Mouse (Mus musculus) intestine, embryonic 14.5 days (tissue): Measurements from ENCODE around the gene Nhsl1. TPM values are rescaled to one million over a fixed set of nuclear protein-coding genes. Genes with fewer than 3 reads are reported as not detected.
A peak's percentile ranks its signal among the peaks of the same experiment; 100 is the strongest.

Source experiments
- ATAC-seq: fragments of 200-750 bp; cut with Nextera tagmentation; replicated peaks from 2 replicates; pipeline ENCODE4 v1.8.0; 2017; ENCODE audit warnings: low read depth, moderate number of reproducible peaks, moderate TSS enrichment, moderate library complexity; ENCODE audit not compliant: low FRiP score, low TSS enrichment
- DNase-seq: peaks from one replicate; pipeline ENCODE4 v3.0.0-alpha.2; 2018; ENCODE audit warnings: low spot score
- H3K27ac ChIP-seq: fragments of 300-500 bp; sonication (generic); 2 replicates; pipeline ENCODE4 v1.5.1; 2014; ENCODE audit warnings: low read depth, mild to moderate bottlenecking, control low read depth
- H3K27me3 ChIP-seq: fragments of 300-500 bp; sonication (generic); replicated peaks from 2 replicates; pipeline ENCODE4 v1.6.1; 2014; ENCODE audit warnings: low read length, control low read depth; ENCODE audit not compliant: control insufficient read depth, insufficient read depth
- H3K36me3 ChIP-seq: fragments of 300-500 bp; sonication (generic); 2 replicates; pipeline ENCODE4 v1.6.1; 2014; ENCODE audit warnings: low read length, control low read depth; ENCODE audit not compliant: control insufficient read depth, insufficient read depth
- H3K4me1 ChIP-seq: fragments of 300-500 bp; sonication (generic); replicated peaks from 2 replicates; pipeline ENCODE4 v1.6.1; 2014; ENCODE audit warnings: low read length, control low read depth, mixed read lengths; ENCODE audit not compliant: control insufficient read depth, insufficient read depth
- H3K4me2 ChIP-seq: fragments of 300-500 bp; sonication (generic); 2 replicates; pipeline ENCODE4 v1.6.1; 2014; ENCODE audit warnings: low read length
- H3K4me3 ChIP-seq: fragments of 300-500 bp; sonication (generic); 2 replicates; pipeline ENCODE4 v1.5.1; 2014; ENCODE audit warnings: low read depth, low read length, control low read depth, mixed read lengths
- H3K9ac ChIP-seq: fragments of 300-500 bp; sonication (generic); 2 replicates; pipeline ENCODE4 v1.6.1; 2014; ENCODE audit warnings: mild to moderate bottlenecking, low read length
- H3K9me3 ChIP-seq: fragments of 300-500 bp; sonication (generic); 2 replicates; pipeline ENCODE4 v1.6.1; 2016; ENCODE audit warnings: low read length, control low read depth; ENCODE audit not compliant: control insufficient read depth
- WGBS: fragments of 180-500 bp; shearing (Covaris S2); extraction: QIAGEN DNeasy Blood & Tissue Kit; methylation state at CpG from one replicate; pipeline ENCODE4 v1.1.7; 2014; 5-methylcytosine and 5-hydroxymethylcytosine counted together
- polyA plus RNA-seq: library from polyadenylated mRNA; unstranded; fragments of >200 nt; fragmentation: Nextera tagmentation; extraction: Ambion mirVana; gene quantifications from 2 replicates; pipeline ENCODE4 v1.2.1, GENCODE M21; 2014

Gene Nhsl1
- polyA plus RNA-seq, 1 experiment from 2014 or later, result 10.6 TPM

DNA sequence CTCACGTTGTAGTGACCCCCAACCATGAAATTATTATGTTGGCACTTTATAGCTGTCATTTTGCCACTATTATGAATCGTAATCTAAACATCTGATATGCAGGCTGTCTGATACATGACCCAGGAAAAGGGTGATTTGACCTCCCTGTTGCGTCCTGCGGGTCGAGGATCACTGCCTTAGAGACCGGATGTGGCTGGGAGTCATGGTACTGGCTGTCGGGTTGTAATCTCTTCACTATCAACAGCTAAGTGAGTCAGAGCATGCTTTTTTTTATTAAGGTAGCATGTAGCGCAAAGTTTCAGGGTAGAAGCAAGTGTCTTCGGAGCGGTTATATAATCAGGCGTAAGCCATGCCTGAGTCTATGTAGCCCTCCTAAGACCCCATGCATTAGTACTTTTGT is 97.2 kb downstream of the Nhsl1 start:
- Histone ChIP-seq H3K27ac (no peak overlapping the region), H3K9me3 (no peaks in the 10 kb centered on the region), H3K4me3 (no peak overlapping the region), H3K4me2 (no peak overlapping the region), H3K9ac (no peak overlapping the region), H3K27me3 (no peaks in the 10 kb centered on the region), H3K4me1 (no peaks in the 10 kb centered on the region), H3K36me3 (no peaks in the 10 kb centered on the region)
- 89% methylated on average over 11 of the region's 11 CpGs for WGBS
- ATAC-seq (no peak), DNase-seq (no peak)

DNA sequence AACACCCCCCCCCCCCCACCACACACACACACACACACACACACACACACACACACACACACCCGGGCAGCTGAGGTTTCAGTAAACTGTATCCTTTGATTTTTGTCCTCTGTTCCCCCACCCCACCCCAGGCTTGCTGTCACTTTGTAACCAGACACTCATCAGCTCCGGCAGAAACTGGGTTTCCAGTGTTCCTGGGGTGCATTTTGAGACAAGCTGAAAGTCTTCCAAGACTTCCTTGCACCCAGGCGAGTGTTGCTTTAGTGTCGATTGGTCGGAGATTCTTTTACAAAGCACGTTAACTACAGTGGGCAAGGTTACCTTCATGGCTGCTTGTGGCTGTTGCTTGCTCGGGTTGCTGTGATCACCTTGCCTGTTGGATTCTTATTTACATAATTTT is 99.4 kb downstream of the Nhsl1 start:
- no peaks in the 10 kb centered on the region for H3K36me3 ChIP-seq
- no peak overlapping the region for H3K4me2 ChIP-seq
- 38% methylated on average over 7 of the region's 7 CpGs for WGBS
- no peak overlapping the region for H3K4me3 ChIP-seq
- no peak for DNase-seq
- no peaks in the 10 kb centered on the region for H3K27me3 ChIP-seq
- no peaks in the 10 kb centered on the region for H3K9me3 ChIP-seq
- no peak for ATAC-seq
- H3K27ac ChIP-seq, result no peak overlapping the region
- H3K4me1 ChIP-seq, result no peaks in the 10 kb centered on the region
- no peak overlapping the region for H3K9ac ChIP-seq

DNA sequence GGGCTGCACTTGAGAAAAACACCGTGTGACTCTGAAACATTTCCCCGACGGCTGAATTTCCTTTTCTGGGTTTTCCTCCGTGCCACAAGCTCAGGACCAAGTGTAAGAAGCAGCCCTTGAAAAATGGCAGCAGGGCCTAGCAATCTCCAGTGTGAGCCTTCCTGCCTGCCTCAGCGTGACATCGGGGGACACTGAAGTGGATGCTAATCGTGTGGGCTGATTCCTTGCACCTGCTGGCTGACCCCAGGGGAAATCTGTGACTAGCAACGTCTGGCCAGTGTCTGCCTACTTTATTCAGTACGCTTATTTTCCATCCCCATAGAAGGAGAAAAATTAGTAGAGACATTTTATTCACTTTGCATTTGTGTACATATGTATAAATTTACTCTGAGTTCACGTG is 100.7 kb downstream of the Nhsl1 start:
- WGBS, result 63% methylated on average over 10 of the region's 10 CpGs
- ATAC-seq, result no peak
- Histone ChIP-seq H3K4me2 (no peak overlapping the region), H3K9me3 (no peaks in the 10 kb centered on the region), H3K27ac (no peak overlapping the region), H3K9ac (no peak overlapping the region), H3K4me1 (no peaks in the 10 kb centered on the region), H3K4me3 (no peak overlapping the region), H3K27me3 (no peaks in the 10 kb centered on the region), H3K36me3 (no peaks in the 10 kb centered on the region)
- DNase-seq, result no peak

DNA sequence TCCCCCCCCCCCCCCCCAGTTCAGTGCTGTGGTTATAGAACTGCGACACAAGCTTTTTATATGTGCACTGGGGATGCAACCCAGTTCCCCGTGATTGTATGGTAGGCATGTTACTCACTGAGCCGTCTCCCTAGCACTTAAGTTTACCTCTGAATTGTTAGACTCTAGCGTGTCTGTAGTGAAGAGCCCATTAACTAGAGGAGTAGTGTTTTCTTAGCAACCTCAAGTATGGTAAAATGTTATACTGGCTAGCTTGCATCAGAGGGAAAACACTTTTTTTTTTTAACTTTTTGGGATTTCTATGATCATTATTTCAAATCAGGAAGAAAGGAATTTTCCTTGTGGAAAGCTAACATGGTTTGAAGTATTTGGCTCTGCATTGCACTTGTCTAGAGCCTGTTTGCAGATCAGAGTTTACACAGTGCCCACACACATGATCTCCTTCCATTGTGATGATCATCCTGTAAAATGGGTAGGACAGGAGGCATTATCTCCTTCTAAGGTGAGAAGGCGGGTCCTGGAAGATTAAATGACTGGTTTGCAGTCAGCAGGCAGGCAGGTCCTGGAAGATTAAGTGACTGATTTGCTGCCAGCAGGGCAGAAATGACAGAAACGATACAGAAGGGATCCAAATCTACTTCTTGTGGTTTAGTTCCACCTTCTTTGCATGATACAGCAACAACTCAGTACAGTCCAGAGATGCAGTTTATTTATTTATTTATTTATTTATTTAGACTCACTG is 101.6 kb downstream of the Nhsl1 start:
- no peak for ATAC-seq
- Histone ChIP-seq H3K4me2 (no peak overlapping the region), H3K9me3 (no peaks in the 10 kb centered on the region), H3K27ac (no peak overlapping the region), H3K9ac (no peak overlapping the region), H3K36me3 (no peaks in the 10 kb centered on the region), H3K4me3 (no peak overlapping the region), H3K4me1 (no peaks in the 10 kb centered on the region), H3K27me3 (no peaks in the 10 kb centered on the region)
- 78% methylated on average over 6 of the region's 6 CpGs for WGBS
- no peak for DNase-seq

DNA sequence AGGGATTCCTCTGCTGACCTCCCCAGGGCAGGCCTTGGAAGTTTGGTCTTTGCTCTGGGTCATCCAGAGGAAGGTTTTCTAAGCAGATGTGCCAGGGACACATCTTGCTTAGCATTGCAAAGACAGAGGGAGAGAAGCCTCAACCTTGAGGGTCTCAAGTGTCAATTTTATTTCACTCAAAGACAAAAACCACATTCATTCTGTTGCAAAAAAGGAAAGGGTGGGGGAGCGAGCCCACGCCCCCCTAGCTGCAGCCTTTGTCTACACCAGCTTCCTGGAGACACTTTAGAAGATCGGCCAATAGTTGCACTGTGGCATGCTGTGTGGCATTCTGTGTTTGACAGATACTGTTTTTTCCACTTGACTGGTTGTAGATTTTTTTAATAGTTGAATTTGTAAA is 104.2 kb downstream of the Nhsl1 start:
- H3K27me3 ChIP-seq, result no peaks in the 10 kb centered on the region
- H3K9ac ChIP-seq, result no peak overlapping the region
- no peaks in the 10 kb centered on the region for H3K36me3 ChIP-seq
- no peaks in the 10 kb centered on the region for H3K9me3 ChIP-seq
- no peak overlapping the region for H3K27ac ChIP-seq
- ATAC-seq (no peak), DNase-seq (no peak)
- 80% methylated on average over 3 of the region's 3 CpGs for WGBS
- no peaks in the 10 kb centered on the region for H3K4me1 ChIP-seq
- H3K4me2 ChIP-seq, result no peak overlapping the region
- no peak overlapping the region for H3K4me3 ChIP-seq

DNA sequence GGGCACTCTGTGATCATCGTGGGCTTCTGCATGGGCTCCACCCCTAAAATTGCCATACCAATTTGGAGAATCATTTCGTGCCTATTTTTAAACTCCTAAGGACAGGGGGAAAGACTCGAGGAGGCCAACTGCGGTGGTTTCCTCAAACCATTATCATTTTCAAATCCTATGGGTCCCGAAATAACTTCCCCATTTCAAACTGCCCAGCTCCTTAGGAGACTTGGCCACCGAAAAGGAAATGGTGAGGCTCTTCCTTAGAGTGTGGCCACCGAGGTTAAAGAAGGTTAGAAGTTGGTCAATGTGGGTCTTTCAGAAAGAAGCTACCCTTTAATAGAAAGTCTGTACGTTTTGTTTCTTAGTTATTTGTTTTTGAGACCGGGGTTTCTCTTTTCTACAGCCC is 104.8 kb downstream of the Nhsl1 start:
- H3K27me3 ChIP-seq, result no peaks in the 10 kb centered on the region
- H3K27ac ChIP-seq, result no peak overlapping the region
- no peaks in the 10 kb centered on the region for H3K4me1 ChIP-seq
- no peaks in the 10 kb centered on the region for H3K9me3 ChIP-seq
- DNase-seq (no peak), ATAC-seq (no peak)
- 73% methylated on average over 9 of the region's 9 CpGs for WGBS
- no peaks in the 10 kb centered on the region for H3K36me3 ChIP-seq
- H3K4me2 ChIP-seq, result no peak overlapping the region
- H3K9ac ChIP-seq, result no peak overlapping the region
- no peak overlapping the region for H3K4me3 ChIP-seq

DNA sequence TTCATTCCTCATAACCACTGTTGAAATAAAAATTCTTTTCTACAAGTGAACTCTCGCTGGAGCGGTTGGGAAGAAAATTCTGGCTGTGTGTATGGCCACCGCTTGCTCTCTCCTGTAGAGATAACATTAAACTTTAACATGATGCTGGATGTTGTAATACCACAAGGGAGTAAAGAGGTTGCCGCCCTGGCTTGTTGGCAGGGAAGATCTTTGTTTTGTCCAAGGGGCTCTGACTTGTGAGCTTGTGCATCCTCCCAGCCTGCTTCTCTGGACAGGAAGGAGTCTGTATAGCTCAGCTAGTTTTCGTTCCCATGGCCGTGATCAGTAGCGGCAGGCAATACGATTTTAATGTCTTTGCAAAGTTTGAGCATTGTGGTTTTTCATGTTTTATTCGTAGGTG is 109.1 kb downstream of the Nhsl1 start:
- 87% methylated on average over 9 of the region's 9 CpGs for WGBS
- 0 out of 2 replicates have a peak, but pooled peaks cover 2% of the 10 kb centered on the region for H3K9me3 ChIP-seq
- H3K9ac ChIP-seq, result no peak overlapping the region
- ATAC-seq, result no peak
- no peaks in the 10 kb centered on the region for H3K36me3 ChIP-seq
- no peak for DNase-seq
- no peaks in the 10 kb centered on the region for H3K27me3 ChIP-seq
- H3K4me3 ChIP-seq, result no peak overlapping the region
- no peak overlapping the region for H3K27ac ChIP-seq
- no peak overlapping the region for H3K4me2 ChIP-seq
- peaks cover 15% of the 10 kb centered on the region; the same call in 1 of the 2 replicates for H3K4me1 ChIP-seq

DNA sequence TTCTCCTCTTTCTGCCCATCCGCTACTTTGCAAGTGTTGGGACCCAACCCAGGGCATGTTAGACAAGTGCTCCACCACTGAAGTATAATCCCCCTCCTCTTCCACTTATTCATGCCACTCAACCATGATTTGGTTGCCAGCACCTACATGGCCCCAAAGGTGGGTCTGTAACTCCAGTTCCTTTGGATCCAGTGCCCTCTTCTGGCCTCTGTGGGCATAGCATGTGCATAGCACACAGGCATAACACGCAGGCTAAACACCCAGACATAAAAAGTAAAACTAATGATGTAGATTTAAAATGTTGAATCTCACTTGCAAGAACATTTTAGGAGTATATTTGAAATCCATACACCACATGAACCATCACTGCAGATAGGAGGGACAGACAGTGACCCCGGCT is 110.7 kb downstream of the Nhsl1 start:
- no peak overlapping the region for H3K4me3 ChIP-seq
- H3K36me3 ChIP-seq, result no peaks in the 10 kb centered on the region
- DNase-seq (no peak), ATAC-seq (no peak)
- no peak overlapping the region for H3K9ac ChIP-seq
- 94% methylated on average over 3 of the region's 3 CpGs for WGBS
- no peak overlapping the region for H3K27ac ChIP-seq
- no peak overlapping the region for H3K4me2 ChIP-seq
- H3K4me1 ChIP-seq, result peaks cover 15% of the 10 kb centered on the region; the same call in 1 of the 2 replicates
- no peaks in the 10 kb centered on the region for H3K27me3 ChIP-seq
- H3K9me3 ChIP-seq, result 0 out of 2 replicates have a peak, but pooled peaks cover 2% of the 10 kb centered on the region

DNA sequence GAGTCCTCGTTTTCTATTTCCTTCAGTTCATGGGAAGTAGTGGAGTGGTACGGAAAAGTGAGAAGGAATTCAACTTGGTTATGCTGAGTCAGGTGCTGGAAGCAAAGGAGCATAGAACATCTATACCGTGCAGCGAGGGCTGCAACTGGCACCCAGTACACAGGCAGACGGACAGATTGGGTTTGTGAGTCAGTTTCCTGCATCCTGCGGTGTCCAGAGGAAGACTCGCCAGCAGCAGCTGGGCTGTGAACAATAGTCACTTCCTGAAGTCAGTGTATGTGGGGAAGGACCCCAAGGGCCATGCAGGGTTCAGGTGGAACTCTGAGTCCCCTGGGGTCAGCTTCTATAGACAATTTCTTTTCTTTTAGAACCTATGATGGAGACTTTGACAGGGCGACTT is 111.4 kb downstream of the Nhsl1 start:
- no peaks in the 10 kb centered on the region for H3K27me3 ChIP-seq
- 0 out of 2 replicates have a peak, but pooled peaks cover 2% of the 10 kb centered on the region for H3K9me3 ChIP-seq
- no peaks in the 10 kb centered on the region for H3K36me3 ChIP-seq
- H3K27ac ChIP-seq, result 0 out of 2 replicates have a peak overlapping the region, but pooled peaks have one; percentile 69
- no peak; the same call in 1 of the 2 replicates for ATAC-seq
- WGBS, result 72% methylated on average over 8 of the region's 8 CpGs
- H3K4me2 ChIP-seq, result no peak overlapping the region
- H3K4me1 ChIP-seq, result peaks cover 15% of the 10 kb centered on the region; the same call in 1 of the 2 replicates
- no peak overlapping the region for H3K4me3 ChIP-seq
- no peak for DNase-seq
- no peak overlapping the region for H3K9ac ChIP-seq
